Mouse (Mus musculus): ENCODE data around the gene Hmmr.

Gene Hmmr

DNA sequence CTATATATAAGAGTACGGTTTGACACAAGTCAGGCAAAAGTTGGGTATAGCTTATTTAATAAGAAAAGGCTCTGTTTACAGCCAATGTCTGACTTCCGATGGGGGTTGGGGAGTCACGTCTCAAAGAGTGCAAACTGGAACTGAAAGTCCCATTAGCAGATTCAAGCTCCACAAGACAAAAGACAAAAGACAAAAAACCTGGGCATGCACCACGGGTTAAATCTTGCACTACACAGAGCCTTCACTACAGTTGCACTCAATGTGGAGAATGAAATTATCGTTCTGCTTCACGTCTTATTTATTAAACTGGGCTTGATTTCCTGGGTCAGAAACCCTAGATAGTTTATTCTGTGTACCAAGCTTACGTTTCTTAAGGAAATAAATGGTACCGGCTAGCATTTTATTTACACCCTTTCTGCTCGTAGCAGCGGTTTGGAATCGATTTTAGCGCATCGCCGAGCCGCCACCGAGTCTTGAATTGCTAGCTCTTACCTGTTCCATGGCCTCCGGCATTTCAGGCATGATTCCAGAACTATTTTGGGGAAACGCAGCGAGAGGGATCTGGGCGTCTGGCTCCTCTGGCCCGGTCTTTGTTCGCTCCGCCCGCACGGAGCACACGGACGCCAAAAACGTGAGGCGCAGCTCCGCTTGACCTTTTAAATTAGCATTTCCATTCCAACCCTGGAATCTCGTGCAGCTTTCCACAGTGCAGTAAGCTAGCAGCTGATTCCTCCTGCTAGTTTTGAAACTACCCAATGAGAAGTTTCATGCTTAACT, 38.7 kb downstream of the Hmmr start:
- peak; percentile 90 for DNase-seq (ENCODE audit: low read depth)

DNA sequence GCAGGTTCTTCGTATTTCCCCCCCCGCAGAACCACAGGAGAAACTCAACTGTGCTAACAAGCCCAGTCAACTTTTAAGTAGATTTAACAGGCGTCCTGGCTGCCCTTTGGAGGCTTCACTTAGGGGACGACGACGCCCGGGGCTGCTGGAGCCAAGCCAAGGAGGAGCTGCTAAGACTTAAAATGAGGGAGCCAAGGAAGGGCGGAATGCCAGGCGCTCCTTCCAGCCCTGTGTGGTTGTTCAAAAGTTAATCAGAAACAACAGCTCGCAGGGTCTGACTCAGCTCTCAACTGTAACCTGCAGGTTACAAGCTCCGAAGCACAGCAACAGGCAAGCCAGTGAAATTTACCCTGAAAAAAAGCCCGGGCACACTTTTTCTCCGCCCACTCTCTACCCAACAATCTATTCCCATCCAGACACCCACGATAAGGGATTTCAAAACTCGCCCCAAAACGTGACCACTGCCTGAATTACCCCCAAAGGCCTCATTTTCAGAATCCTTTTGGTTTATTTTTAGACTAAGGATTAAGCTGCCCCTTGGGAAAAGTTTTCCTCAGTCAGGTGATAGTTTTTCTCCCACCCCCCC, 39.8 kb downstream of the Hmmr start:
- peak; percentile 92 for DNase-seq (ENCODE audit: low read depth)

DNA sequence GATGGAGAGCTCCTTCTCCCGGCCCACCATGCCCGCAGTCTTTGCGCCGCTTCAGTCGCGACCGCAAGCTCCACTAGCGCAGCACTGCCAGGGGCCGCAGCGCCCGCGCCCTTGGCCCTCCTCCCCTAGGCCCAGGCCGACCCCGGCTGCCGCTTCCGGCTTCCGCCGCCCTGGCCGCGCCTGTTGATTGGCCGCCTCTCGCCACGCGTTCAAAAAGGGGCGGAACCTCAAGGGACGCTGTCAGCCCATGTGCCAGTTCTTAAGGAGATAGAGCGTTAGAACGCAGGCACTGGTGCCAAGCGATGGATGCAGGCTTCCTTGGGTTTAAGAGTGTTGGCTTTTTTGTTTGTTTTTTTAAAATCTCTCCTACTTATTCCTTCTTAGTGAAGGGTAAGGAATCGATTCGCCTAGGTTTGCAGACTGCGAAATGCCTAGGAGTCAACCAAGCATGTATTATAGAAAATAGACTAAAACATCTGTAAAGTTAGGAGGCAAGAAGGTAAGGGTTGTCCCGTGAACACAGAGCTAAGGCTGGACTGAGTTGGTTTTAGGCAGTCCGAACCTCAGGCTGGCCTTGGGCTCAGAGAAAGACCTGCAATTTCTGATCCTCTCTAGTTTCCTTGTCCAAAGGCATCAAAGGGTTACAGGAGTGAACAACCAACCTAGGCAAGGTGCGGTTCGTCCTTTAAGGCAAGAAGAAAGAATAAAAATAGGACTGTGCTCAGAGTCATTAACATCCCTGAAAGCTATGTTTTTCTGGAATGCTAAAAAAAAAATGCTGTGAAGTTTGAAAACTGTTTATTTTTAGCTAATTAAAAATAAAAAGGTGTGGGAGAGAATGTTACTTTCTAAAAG, 40.5 kb downstream of the Hmmr start:
- DNase-seq (ENCODE audit: low read depth): peak; percentile 94

DNA sequence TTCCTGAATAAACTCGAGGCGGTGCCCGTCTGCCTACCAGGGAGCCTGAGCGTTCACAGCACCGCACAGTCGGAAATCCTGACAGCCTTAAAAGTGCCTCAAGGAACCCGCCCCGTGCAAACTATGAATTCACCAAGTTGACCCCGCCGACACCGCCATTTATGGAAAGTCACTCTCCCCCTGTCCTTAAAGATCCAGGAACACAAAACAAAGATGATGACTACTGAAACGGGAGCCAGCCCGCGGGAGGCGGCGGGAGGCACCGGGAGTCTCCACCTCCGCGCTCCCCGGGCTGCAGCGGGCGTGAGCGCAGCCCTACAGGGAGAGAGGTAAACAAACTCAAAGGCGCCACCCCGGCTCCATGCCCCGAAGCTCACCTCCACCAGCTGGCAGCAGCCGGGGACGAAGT, 41.1 kb downstream of the Hmmr start:
- peak; percentile 61 for DNase-seq (ENCODE audit: low read depth)

GRCm38 (mm10) chr11:40690444-40691127, 42.6 kb downstream of the Hmmr start:
- no peak for DNase-seq (ENCODE audit: low read depth)

DNA sequence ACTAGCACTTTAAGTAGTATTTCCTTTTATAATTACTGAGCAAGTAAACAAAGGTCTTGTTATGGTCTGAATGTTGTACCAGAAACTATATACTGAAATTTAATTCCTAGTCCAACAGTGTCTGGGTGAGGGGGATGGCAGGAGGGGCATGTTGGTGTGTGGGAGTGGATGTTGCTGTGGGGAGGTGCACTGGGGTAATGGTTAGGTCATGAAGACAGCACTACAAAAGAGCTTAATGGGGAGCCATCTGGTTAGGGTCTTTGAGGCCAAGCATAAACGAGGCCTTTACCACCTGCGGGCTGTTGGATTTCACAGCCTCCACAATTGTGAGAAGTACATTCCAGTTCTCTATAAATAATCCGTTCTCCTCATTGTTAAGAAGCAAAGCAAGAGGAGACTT, 49.9 kb downstream of the Hmmr start:
- no peak for DNase-seq (ENCODE audit: low read depth)

DNA sequence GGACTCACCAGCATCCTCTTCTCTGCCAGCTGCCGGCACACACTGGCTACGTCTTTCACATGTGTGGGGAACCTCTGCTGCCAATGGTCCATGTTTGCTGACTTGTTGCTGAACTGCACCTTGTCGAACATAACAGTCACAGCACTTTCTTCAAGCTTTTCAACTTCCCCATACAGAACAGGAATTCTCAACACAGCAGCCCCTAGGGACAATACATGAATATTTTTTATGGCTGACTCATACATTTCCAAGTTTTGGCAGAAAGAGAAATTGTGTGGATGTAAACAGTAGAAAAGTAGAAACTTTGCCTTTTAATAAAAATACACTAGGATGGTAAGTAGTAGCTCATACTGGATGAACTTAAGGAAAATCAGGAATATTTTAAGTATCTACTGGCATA, 50.8 kb downstream of the Hmmr start:
- no peak for DNase-seq (ENCODE audit: low read depth)

DNA sequence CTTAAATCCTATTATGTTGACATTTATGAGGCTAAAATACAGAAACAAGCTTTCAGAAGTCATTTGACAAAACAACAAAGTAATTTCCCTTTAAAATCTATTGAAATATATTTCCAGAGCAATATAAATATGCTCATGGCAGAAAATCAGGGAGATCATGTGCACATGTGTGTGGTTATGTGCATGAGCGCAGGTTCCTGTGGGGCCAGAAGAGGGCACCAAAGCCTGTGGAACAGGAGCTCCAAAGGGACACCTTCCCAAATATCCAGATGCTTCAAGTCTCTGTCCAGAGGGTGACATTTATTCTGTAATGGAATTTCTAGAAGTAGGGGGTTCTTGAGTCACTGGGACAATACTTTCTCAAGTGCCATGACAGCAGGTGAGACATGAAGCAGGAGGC, 56.1 kb downstream of the Hmmr start:
- DNase-seq (ENCODE audit: low read depth): peak; percentile 41

DNA sequence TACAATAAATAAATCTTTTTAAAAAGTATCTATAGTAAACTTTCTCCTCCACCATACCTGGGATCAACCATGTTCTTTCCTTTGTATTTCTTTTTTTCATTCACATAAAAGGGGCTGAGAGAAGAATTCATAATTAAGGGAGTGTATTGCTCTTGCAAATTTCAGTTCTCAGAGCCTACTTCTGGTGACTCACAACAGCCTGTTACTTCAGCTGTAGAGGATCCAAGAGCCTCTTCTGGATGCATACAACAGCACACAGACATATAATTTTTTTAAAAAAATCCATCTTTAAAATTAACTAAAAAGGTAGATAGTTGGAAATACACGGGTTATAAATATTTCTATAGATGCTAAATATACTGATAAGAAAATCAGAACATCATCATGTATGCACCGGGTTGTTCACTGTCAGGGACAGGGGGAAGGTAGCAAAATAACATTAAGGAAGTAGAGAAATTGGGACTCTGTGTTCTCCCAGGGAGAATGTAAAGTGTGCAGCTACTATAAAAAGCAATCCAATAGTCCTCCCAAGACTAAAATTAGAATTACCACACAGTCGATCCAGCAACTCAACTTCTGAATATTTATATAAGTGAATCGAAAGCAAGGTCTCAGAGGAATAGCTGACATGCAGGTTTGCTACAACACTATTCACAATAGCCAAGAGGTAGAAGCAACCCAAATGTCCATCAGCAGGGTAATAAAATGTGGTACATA, 58.0 kb downstream of the Hmmr start:
- no peak for DNase-seq (ENCODE audit: low read depth)

All from 416B (cell line).